Mouse (Mus musculus): ENCODE results near the gene Bik.

GRCm38 (mm10) chr15:83524333-83524729, 2.3 kb upstream of the Bik start:
- no peak for TF ChIP-seq CTCF (IDR thresholded peaks at IDR 0.05; ENCODE audit: extremely low read depth, insufficient read depth, insufficient read length, insufficient replicate concordance)
- no peak for TF ChIP-seq POLR2A (IDR thresholded peaks at IDR 0.05; ENCODE audit: low read depth, low read length)
